Mouse (Mus musculus): ENCODE data around the gene Pithd1. TPM values are rescaled to one million over a fixed set of nuclear protein-coding genes. Genes with fewer than 3 reads are reported as not detected.

Pithd1 gene
- polyA plus RNA-seq, 1 experiment from 2014 or later = 25.7 TPM

GRCm38 (mm10) chr4:135971805-135972555 lies 15.1 kb downstream of the Pithd1 start:
- DNase-seq (ENCODE audit: low read depth, low spot score) (no peak), ATAC-seq (no peak)
- in situ Hi-C loops (cut with MboI; ENCODE audit: low pct_unique_long_range_greater_than_20kb) = no loop called here
- POLR2A ChIA-PET = no interaction called here
- H3K27me3 ChIP-seq = no peaks in the 10 kb centered on the region
- no peak for TF ChIP-seq CTCF (IDR thresholded peaks at IDR 0.05)
- CTCF ChIA-PET = interaction anchor here (1.7 kb wide), 1 partner anchor 9 kb away, joined by 5 read pairs; no protein-coding TSS in a partner anchor

DNA sequence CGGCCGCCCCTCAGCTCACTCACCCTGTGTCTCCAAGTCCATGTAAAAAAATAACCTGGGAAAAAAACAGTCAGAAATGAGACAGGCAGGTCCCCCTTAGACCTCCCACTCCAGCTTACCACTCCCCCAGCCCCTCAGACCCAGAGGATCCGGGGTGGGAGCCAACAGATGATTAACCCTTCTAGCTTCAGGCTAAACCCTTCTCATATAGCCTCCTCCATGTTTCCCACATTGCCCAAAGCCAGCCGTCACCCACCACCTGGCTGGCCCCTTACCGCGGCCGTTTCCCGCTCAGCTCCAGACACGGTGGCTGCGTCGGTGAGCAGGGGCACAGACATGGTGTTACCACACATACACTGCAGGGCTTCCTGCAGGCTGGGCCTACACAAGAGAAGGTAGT lies 16.5 kb downstream of the Pithd1 start:
- POLR2A ChIA-PET = no interaction called here
- in situ Hi-C loops (cut with MboI; ENCODE audit: low pct_unique_long_range_greater_than_20kb) = no loop called here
- ATAC-seq = no peak
- CTCF ChIA-PET = no interaction called here
- TF ChIP-seq CTCF (IDR thresholded peaks at IDR 0.05) = no peak
- no peak for DNase-seq (ENCODE audit: low read depth, low spot score)
- no peaks in the 10 kb centered on the region for H3K27me3 ChIP-seq

DNA sequence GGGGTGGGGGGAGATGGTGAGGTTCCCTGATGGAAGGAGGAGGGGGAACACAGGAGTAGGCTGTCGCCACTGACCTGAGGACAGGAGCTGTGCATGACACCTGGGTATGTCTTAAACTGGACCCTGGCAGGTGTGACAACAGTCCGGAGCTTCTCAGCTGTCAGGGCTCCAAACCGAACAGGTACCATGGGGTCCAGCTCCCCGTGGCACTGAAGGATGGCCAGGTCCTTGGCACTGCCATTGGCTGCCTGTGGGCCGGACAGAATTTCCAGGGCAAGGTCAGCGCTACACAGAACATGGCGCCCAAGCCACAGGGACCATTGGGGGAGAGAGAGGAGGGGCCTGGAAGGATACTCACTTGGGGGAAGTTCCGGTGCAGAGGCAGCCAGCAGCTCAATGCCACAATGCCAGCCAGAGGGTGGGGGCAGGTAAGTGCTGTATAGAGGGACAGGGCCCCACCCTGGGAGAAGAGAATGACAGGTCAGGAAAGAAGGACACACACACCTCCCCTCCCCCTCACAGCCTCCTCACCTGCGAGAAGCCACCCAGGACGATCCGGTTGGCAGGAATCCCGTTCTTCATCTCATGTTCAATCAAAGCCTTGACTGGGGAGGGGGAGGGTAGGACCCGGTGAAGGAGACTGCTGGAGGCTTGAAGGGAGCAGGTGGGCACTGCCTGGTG lies 17.9 kb downstream of the Pithd1 start:
- ChIA-PET CTCF (interaction anchor here (1.2 kb wide), 1 partner anchor 14 kb away, joined by 3 read pairs; no protein-coding TSS in a partner anchor), POLR2A (no interaction called here)
- in situ Hi-C loops (cut with MboI; ENCODE audit: low pct_unique_long_range_greater_than_20kb) = no loop called here

GRCm38 (mm10) chr4:135968271-135968869 lies 18.7 kb downstream of the Pithd1 start:
- TF ChIP-seq CTCF (IDR thresholded peaks at IDR 0.05) = no peak
- CTCF ChIA-PET = no interaction called here
- no peak for ATAC-seq
- POLR2A ChIA-PET = no interaction called here
- H3K27me3 ChIP-seq = no peaks in the 10 kb centered on the region
- in situ Hi-C loops (cut with MboI; ENCODE audit: low pct_unique_long_range_greater_than_20kb) = no loop called here
- DNase-seq (ENCODE audit: low read depth, low spot score) = no peak

More for the DNA sequence above, 17.9 kb downstream of the Pithd1 start:
- DNase-seq (ENCODE audit: low read depth, low spot score) (no peak), ATAC-seq (no peak)
- TF ChIP-seq CTCF (IDR thresholded peaks at IDR 0.05) = no peak
- H3K27me3 ChIP-seq = no peaks in the 10 kb centered on the region

DNA sequence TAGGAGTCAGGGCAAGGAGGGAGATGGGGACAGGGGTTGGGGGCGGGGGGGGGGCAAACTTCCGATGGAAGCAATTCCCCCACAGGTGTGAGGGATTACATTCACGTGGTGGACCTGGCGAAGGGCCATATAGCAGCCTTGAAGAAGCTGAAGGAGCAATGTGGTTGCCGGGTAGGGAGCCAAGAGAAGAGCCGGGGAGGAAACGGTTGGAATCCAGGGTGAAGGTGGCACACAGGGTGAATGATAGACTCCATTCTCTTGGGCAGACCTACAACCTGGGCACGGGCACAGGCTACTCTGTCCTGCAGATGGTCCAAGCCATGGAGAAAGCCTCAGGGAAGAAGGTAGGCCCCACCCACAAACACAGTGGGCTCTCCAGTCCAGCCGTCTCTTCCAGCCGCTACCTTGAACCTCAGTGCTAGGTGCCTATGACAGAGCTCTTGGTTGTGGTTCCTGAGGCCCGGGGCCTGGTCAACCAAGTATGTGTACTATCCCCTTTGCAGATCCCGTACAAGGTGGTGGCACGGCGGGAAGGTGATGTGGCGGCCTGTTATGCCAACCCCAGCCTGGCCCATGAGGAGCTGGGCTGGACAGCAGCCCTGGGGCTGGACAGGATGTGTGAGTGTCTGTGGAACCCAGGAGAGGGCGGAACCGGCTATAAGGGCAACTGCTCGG lies 19.8 kb downstream of the Pithd1 start:
- TF ChIP-seq CTCF (IDR thresholded peaks at IDR 0.05) = no peak
- no peaks in the 10 kb centered on the region for H3K27me3 ChIP-seq
- in situ Hi-C loops (cut with MboI; ENCODE audit: low pct_unique_long_range_greater_than_20kb) = no loop called here
- ATAC-seq (no peak), DNase-seq (ENCODE audit: low read depth, low spot score) (no peak)
- CTCF ChIA-PET = no interaction called here
- POLR2A ChIA-PET = no interaction called here

DNA sequence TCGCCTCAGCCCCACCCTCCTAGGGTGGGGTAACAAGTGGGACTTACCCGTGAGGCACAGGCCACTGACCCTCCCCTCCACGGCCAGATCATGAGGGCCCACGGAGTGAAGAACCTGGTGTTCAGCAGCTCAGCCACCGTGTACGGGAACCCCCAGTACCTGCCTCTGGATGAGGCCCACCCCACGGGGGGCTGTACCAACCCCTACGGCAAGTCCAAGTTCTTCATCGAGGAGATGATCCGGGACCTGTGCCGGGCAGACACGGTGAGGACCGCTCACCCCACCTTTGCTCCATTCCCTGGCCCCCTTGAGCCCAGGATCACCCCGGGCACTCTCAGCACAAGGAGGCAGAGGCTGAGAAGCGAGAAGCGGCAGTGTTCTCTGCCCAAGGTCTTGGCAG lies 20.8 kb downstream of the Pithd1 start:
- H3K27me3 ChIP-seq = no peaks in the 10 kb centered on the region
- POLR2A ChIA-PET = no interaction called here
- CTCF ChIA-PET = no interaction called here
- in situ Hi-C loops (cut with MboI; ENCODE audit: low pct_unique_long_range_greater_than_20kb) = no loop called here
- ATAC-seq (no peak), DNase-seq (ENCODE audit: low read depth, low spot score) (no peak)
- TF ChIP-seq CTCF (IDR thresholded peaks at IDR 0.05) = no peak

GRCm38 (mm10) chr4:135965113-135965512 lies 22.0 kb downstream of the Pithd1 start:
- no peak for ATAC-seq
- in situ Hi-C loops (cut with MboI; ENCODE audit: low pct_unique_long_range_greater_than_20kb) = no loop called here
- ChIA-PET POLR2A (no interaction called here), CTCF (no interaction called here)
- TF ChIP-seq CTCF (IDR thresholded peaks at IDR 0.05) = no peak
- no peaks in the 10 kb centered on the region for H3K27me3 ChIP-seq
- no peak for DNase-seq (ENCODE audit: low read depth, low spot score)

DNA sequence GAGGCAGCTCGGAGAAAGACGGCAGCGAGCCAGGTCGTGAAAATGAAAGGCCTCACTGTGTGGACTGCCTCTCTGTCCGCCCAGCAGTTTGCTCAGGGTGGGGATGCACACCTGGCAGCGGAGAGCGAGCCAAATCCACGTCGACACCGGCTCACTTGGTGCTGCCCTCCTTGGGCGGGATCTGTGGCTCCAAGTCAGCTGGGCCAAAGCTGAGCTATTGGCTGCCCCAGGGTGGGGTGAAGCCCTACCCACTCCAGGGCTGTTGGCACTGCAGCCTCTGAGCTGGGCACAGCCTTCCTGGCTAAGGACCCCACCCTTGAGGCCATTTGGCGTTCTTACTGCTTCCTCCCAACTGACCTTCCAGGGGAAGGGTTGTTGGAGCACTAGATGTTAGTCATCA lies 22.6 kb downstream of the Pithd1 start:
- in situ Hi-C loops (cut with MboI; ENCODE audit: low pct_unique_long_range_greater_than_20kb) = loop anchor here (5.0 kb wide), 1 partner anchor 88 kb away; the partner anchor contains the start of gene Rpl11
- no peaks in the 10 kb centered on the region for H3K27me3 ChIP-seq
- DNase-seq (ENCODE audit: low read depth, low spot score) (no peak), ATAC-seq (peak; percentile 46)
- CTCF ChIA-PET = no interaction called here
- POLR2A ChIA-PET = no interaction called here
- TF ChIP-seq CTCF (IDR thresholded peaks at IDR 0.05) = no peak

DNA sequence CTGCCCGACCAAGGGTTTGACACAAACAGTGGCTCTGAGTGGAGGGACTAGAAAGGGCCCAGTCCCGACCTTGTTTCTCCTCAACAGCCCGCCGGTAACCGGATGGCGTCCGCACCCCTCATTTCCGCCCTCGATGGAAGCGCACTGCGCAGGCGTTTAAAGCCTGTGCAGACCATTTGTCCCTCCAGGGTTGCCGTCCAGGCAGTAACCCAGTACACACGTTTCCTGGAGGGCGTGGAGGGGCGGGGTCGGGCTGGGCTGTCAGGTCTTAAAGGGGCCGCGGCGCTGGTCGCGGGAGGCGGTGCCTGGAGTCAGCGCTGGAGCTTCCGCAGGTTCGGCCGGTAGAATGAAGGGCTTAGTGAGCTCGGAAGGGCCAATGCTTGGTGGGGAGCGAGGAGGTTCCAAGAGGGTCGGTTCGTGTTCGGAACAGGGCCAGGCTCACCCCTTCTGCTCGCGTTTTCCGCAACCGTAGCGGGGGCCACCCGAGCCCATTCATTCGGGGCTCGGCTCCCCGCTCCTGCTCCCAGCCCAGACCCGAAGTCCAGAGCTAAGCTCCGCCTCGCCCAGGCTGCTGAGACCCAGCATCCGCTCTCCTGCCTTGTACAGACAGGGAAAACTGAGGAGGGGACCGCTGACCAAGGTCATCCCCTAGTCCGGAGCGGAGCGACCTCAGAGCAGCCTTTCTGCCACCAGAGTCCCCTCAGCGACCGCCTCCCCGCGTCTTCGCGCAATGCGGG lies 23.4 kb downstream of the Pithd1 start, which contains the start of gene Gale:
Gale (plus strand) TSS at position 271 of the 737 bp plus-strand sequence.
- ATAC-seq (peak; percentile 54), DNase-seq (ENCODE audit: low read depth, low spot score) (peak; percentile 87)
- H3K27me3 ChIP-seq = no peaks in the 10 kb centered on the region
- ChIA-PET POLR2A (interaction anchor here (0.5 to 2.0 kb wide), 4 partner anchors 10 to 90 kb away, joined by 3 to 5 read pairs (median 4); partner anchors contain the start of gene Pithd1), CTCF (interaction anchor here (1.0 to 1.5 kb wide), 3 partner anchors 9 to 21 kb away, joined by 3 to 5 read pairs (median 5); partner anchors contain the start of gene Lypla2)
- TF ChIP-seq CTCF (IDR thresholded peaks at IDR 0.05) = no peak
- in situ Hi-C loops (cut with MboI; ENCODE audit: low pct_unique_long_range_greater_than_20kb) = loop anchor here (5.0 kb wide), 1 partner anchor 89 kb away; the partner anchor contains the start of gene Rpl11
